Mouse (Mus musculus) ES-E14 (cell line): ENCODE results near the gene Pla2g1b. TPM values are rescaled to one million over a fixed set of nuclear protein-coding genes. Genes with fewer than 3 reads are reported as not detected.

Source experiments
- DNase-seq: peaks from one replicate; pipeline ENCODE4 v3.0.0-alpha.2; 2013; ENCODE audit warnings: low read depth, low spot score
- H3K27ac ChIP-seq: 2 replicates; pipeline ENCODE4 v1.5.1; 2012; ENCODE audit warnings: low read depth, mild to moderate bottlenecking, low read length, moderate library complexity, mixed read lengths; ENCODE audit not compliant: poor library complexity, insufficient read depth, severe bottlenecking
- H3K36me3 ChIP-seq: 2 replicates; pipeline ENCODE4 v1.6.1; 2012; ENCODE audit warnings: mild to moderate bottlenecking, low read length, moderate library complexity, mixed read lengths; ENCODE audit not compliant: control insufficient read depth, poor library complexity, insufficient read depth, severe bottlenecking
- H3K4me1 ChIP-seq, 2 experiments: fragments of 150-350 bp in 1 of 2; sonication (generic) in 1 of 2; 2 replicates each; pipeline ENCODE4 v1.6.1; 2012; ENCODE audit warnings: low read length in 2 of 2, mild to moderate bottlenecking in 1 of 2, mixed read lengths in 1 of 2; ENCODE audit not compliant: control insufficient read depth in 2 of 2, insufficient read depth in 2 of 2, poor library complexity in 1 of 2
- H3K4me3 ChIP-seq, 2 experiments: fragments of 150-350 bp in 1 of 2; sonication (generic) in 1 of 2; 2 replicates each; pipeline ENCODE4 v1.5.1; 2012; ENCODE audit warnings: low read length in 2 of 2, low read depth in 1 of 2, mild to moderate bottlenecking in 1 of 2, mixed read lengths in 1 of 2; ENCODE audit not compliant: insufficient read depth in 1 of 2, poor library complexity in 1 of 2, severe bottlenecking in 1 of 2
- H3K9ac ChIP-seq: 2 replicates; pipeline ENCODE4 v1.6.1; 2012; ENCODE audit warnings: low read depth, mild to moderate bottlenecking, low read length, mixed read lengths; ENCODE audit not compliant: poor library complexity, insufficient read depth, severe bottlenecking
- H3K9me3 ChIP-seq: fragments of 150-350 bp; sonication (generic); 2 replicates; pipeline ENCODE4 v1.6.1; 2012; ENCODE audit warnings: low read depth, mild to moderate bottlenecking, low read length; ENCODE audit not compliant: control insufficient read depth, insufficient read depth
- CHD2 ChIP-seq: IDR thresholded peaks from 2 replicates; pipeline ENCODE4 v1.6.1; 2014; ENCODE audit warnings: mild to moderate bottlenecking, low read depth, low read length, inconsistent platforms
- HCFC1 ChIP-seq: IDR thresholded peaks from 2 replicates; pipeline ENCODE4 v1.6.1; 2012; ENCODE audit warnings: low read length, inconsistent platforms, borderline replicate concordance; ENCODE audit not compliant: insufficient read depth
- MAFK ChIP-seq: IDR thresholded peaks from 2 replicates; pipeline ENCODE4 v1.6.1; 2014; ENCODE audit warnings: mild to moderate bottlenecking, low read depth, low read length, inconsistent platforms; ENCODE audit not compliant: insufficient read depth
- ZC3H11A ChIP-seq: IDR thresholded peaks from 2 replicates; pipeline ENCODE4 v1.6.1; 2012; ENCODE audit warnings: low read depth, mild to moderate bottlenecking, inconsistent platforms, low read length, borderline replicate concordance
- ZNF384 ChIP-seq: IDR thresholded peaks from 2 replicates; pipeline ENCODE4 v1.6.1; 2012; ENCODE audit warnings: low read depth, low read length, inconsistent platforms
- in situ Hi-C, 2 experiments: fragments of 600-800 bp; cut with MboI; formaldehyde crosslinking; loops; one replicate each; pipeline ENCODE4 v1.15.1; 2025; ENCODE audit warnings: low sequenced_read_pairs in 2 of 2, inconsistent platforms in 1 of 2; ENCODE audit not compliant: unreplicated experiment in 2 of 2
- total RNA-seq: library from RNA; depleted of rRNA; stranded (reverse); fragments of 300-350 nt; gene quantifications from 2 replicates; pipeline ENCODE4 v1.2.3, GENCODE M21; 2012

Pla2g1b gene
- total RNA-seq, 1 experiment, result 31.1 TPM

GRCm38 (mm10) chr5:115431061-115431897 is 34.8 kb upstream of the Pla2g1b start:
- no peak for DNase-seq
- no peaks in the 10 kb centered on the region for H3K9me3 ChIP-seq
- in situ Hi-C loops, result no loop called here
- TF ChIP-seq HCFC1 (no peak), MAFK (no peak), CHD2 (no peak)
- no peak overlapping the region for H3K27ac ChIP-seq
- no peak overlapping the region for H3K9ac ChIP-seq
- peaks cover 7 to 24% of the 10 kb centered on the region in 2 experiments for H3K4me1 ChIP-seq
- no peaks in the 10 kb centered on the region; the same call in 1 of the 2 replicates for H3K36me3 ChIP-seq
- peak overlapping the region; percentile 72 to 99; a peak in 3 of 4 replicates for H3K4me3 ChIP-seq

DNA sequence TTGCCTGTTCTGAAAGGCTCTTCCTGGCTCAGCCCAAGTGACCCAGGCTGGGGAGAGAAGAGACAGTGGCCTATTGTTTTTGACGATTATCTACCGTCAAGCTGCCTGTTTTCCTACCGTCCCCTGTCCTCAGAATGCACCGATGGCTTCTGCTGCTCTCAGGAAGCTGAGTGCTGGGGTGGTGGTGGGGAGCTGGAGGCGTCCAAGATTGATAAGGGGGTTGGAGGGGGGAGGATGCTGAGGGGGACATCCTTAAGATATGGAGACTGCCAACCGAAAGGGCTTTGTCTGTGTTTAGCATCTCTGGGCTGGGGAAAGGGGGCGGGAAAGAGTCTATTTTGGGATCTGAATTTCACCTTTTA is 34.2 kb upstream of the Pla2g1b start:
- H3K4me3 ChIP-seq, result no peak overlapping the region
- H3K9me3 ChIP-seq, result no peaks in the 10 kb centered on the region
- in situ Hi-C loops, result no loop called here
- no peak overlapping the region for H3K27ac ChIP-seq
- TF ChIP-seq HCFC1 (no peak), ZNF384 (no peak), ZC3H11A (no peak), MAFK (no peak), CHD2 (no peak)
- DNase-seq, result no peak
- H3K4me1 ChIP-seq, result peaks cover 7 to 26% of the 10 kb centered on the region in 2 experiments
- H3K36me3 ChIP-seq, result no peaks in the 10 kb centered on the region; the same call in 1 of the 2 replicates
- no peak overlapping the region for H3K9ac ChIP-seq

GRCm38 (mm10) chr5:115432395-115432794 is 33.7 kb upstream of the Pla2g1b start:
- in situ Hi-C loops, result no loop called here
- Histone ChIP-seq H3K36me3 (no peaks in the 10 kb centered on the region; the same call in 1 of the 2 replicates), H3K9ac (no peak overlapping the region), H3K27ac (no peak overlapping the region), H3K4me3 (no peak overlapping the region), H3K4me1 (peaks cover 8 to 30% of the 10 kb centered on the region in 2 experiments), H3K9me3 (no peaks in the 10 kb centered on the region)
- no peak for DNase-seq
- TF ChIP-seq ZC3H11A (no peak), MAFK (no peak), HCFC1 (no peak), CHD2 (no peak), ZNF384 (no peak)

GRCm38 (mm10) chr5:115433191-115433590 is 32.9 kb upstream of the Pla2g1b start:
- in situ Hi-C loops, result no loop called here
- peaks cover 9 to 35% of the 10 kb centered on the region in 2 experiments for H3K4me1 ChIP-seq
- H3K4me3 ChIP-seq, result no peak overlapping the region
- DNase-seq, result no peak
- H3K36me3 ChIP-seq, result no peaks in the 10 kb centered on the region; the same call in 1 of the 2 replicates
- no peak for TF ChIP-seq ZNF384
- no peak for TF ChIP-seq CHD2
- no peak for TF ChIP-seq MAFK
- TF ChIP-seq HCFC1, result no peak
- no peak for TF ChIP-seq ZC3H11A
- H3K27ac ChIP-seq, result no peak overlapping the region
- no peak overlapping the region for H3K9ac ChIP-seq
- H3K9me3 ChIP-seq, result no peaks in the 10 kb centered on the region
